Mouse (Mus musculus) common myeloid progenitor, adult 5-6 weeks (primary cell): ENCODE data around the gene March4. TPM values are rescaled to one million over a fixed set of nuclear protein-coding genes. Genes with fewer than 3 reads are reported as not detected.

Source experiments
- ATAC-seq: replicated peaks from 2 replicates; pipeline ENCODE4 v1.8.0; 2016; ENCODE audit warnings: low read depth, mild to moderate bottlenecking, moderate TSS enrichment, inconsistent platforms; ENCODE audit not compliant: poor library complexity, severe bottlenecking
- total RNA-seq: library from RNA; stranded (forward); fragments of 200-1000, 187-1606 nt; gene quantifications from 2 replicates; pipeline ENCODE4 v1.2.3, GENCODE M21; 2017

March4 gene
- total RNA-seq, 1 experiment from 2014 or later, result not detected

DNA sequence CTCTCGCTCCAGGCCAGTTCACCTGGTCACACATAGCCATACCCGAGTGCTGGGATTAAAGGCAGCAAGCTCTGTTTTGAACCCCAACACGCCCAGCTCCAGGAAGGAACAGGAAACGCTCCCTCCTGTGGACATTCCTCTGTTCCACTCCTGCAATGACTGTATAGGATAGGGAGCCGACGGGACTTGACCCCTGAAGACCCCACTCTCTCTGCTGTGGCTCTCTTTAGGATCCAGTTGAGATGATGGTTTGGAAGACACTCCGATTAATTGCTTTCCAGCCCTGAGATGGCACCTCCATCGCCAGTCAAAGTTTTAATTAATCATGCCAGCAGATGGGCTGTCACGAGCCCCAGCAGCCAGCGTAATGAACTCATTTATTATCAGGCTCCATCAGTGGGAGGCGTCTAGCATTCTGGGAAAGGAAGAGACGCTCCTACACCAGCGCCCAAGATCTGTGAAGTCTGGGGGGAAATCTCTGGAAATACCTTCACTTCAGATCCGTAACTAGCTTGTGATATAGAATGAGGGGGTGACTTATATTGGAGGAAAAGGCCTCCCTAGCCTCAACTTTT is 130.1 kb downstream of the March4 start:
- no peak for ATAC-seq

DNA sequence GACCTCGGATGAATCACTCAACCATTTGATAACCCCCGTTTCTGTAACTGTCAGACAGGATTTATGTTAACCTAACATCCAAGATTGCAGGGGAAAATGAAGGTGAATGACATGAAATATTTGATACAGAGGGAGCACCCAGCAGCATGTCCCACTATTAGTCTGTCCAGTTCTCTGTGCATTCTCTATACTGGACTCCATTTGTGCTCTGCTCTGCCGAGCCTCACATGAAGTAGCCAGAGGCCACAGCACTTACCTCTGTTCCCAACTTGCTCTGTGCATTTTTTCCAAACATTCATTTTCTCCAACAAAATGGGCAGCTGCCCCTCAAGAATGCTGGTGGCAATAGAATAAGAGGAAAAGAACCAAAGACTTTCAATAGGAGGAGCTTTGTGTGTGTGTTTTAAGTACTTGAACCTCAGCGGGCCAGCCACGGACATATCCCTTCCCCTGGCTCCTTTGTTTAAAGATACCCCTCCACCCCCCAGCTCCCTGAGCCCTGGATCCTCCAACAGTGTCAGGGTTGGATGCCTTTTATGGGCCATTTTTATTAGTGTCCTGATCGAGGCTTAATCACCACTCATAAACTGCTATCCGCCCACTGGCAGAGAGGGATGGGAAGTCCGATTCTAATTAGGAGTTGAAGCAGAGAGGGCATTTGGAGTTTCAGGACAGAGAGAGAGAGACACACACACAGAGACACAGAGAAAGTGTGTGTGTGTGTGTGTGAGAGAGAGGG is 135.2 kb downstream of the March4 start:
- no peak for ATAC-seq

DNA sequence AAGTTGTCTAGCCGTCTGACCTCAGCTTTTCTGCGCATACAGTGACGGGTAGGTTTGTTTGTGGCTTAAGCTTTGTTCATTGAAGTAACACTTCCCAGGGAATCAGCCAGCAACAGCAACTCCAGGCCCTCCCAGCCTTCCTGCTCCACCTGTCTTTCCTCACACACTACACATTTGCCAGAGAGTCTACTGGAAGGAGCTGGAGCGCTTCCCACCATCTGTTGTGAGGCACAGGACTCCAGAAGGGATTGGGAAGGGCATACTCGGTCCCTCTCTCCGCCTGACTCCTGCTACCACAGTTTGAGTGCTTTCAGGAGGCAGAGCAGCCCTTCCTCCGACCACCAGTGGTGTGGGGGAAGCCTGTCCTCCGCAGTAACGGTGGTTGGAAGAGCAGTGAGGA is 136.1 kb downstream of the March4 start:
- no peak for ATAC-seq

DNA sequence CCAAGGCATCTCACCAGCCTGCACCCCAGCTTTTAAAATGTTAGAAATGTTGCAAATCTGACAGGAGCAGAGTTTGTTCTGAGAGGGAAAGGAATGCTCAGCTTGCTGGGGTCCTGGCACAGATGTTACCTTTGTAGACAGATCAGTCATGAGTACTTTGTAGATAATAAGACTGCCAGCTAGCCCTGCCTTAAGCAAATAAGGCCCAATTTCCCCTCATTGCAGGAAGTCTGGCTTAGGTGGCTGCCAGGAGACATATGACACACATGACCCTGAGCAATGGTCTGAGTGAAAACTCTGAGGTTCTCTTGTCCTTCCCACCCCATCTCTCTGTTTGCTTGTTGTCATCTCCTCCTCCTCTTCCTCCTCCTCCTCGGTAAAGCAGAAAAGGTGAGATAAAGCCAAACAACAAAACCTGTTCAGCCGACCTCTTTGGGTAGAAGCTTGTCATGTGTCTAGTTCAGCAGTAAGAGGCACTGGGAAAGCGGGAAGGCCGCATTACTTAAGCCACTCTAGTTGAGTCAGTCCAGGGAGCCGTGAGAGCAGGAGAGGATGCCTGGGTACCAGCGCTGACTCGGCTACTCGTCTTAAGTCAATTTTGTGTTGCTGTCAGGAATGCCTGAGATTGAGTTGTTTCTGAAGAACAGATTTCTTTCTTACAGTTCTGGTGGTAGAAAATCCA is 136.9 kb downstream of the March4 start:
- ATAC-seq, result no peak

DNA sequence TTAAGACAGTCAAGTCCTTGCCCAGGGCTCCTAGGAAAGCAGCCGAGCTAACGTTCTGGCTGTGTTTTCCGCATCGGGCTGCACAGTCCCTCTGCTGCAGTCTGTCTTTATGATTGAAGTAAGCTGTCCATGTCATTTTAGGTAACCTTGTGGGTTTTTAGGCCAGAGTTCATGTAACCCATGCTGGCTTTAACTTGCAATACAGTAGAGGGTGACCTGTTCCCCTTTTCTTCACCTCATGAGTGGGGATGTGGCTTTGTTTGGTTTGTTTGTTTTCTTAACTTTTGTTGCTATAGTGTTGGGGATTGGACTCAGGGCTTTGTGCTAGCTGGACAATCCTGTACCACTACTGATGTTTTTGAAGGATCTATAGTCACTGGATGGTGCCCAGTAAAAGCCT is 146.3 kb downstream of the March4 start:
- no peak for ATAC-seq

DNA sequence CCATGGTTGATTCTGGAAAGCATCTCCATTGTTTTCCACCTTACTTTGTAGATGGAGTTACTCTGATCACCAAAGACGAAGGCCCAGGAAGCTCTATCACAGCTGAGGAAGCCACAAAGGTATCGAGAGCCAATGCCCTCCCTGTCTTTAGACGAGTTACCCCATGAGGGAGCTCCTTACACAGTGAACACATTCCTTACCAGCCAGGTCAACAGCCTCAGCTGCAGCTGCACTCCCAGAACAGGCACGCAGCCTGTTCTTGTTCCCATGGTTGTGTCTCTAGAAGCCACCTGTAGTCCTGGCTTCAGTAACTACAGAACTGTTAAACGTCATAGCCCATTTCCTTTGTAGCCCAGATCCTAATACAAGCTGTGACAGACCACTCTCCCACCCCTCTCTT is 153.1 kb downstream of the March4 start:
- ATAC-seq, result no peak

DNA sequence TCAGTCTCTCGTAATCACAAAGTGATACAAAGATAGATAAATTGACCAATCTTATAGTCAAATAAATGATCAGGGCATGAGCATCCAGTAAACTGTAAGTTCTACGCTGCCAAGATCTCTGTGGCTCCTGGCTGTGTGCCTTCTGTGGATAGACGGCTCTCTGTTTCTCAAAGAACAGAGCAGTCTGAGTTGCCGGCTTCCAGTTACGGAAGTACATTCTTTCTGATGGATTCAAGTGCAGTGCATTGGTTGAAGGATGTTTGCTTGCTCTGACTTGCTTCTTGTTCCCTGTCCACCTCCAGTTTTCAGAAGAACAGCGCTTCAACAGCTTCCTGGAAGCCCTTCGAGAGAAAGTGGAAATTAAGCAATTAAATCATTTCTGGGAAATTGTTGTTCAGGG is 153.7 kb downstream of the March4 start:
- ATAC-seq, result no peak

DNA sequence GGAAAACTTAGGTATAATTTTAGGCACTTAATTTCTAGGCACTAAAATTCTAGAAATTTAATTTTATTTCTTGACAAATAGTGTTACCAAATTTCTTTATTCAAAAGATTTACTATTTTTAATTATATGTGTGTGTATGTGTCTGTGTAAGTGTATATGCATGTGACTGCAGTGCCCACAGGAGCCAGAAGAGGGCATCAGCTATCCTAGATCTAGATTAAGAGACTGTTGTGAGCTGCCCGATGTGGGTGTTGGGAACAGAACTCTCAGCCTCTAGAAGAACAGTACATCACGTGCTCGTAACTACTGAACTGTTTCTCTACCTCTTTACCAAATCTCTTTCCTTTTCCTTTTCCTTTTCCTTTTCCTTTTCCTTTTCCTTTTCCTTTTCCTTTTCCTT is 156.2 kb downstream of the March4 start:
- ATAC-seq, result no peak

DNA sequence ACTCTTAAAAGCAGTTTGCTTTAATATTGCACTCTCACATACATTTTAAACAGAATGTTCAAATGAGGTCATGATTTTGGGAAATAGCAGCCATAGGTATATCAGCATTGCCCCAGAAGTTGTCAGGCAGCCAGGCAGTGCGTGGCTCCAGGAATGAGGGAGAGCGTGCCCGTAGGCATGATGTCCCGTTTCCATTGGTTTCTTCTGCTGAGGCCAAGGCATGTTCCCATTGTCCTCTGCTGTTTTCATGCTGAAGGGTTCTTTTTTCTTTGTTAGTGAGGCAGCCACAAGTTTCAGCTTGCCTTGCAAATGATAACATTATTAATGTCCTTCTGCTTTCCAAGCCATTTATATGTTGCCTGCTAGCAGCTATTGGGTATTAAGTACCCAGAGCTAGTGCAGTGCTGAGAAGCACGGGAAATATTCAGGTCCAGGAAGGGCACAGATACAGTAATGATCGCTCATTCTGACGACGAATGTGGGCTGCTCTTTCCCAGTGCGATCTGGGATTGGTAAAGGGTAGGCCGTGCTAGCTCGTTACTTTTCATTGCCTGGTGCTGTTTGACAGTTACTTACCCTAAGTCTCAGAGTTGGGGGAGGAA is 156.9 kb downstream of the March4 start:
- no peak for ATAC-seq

DNA sequence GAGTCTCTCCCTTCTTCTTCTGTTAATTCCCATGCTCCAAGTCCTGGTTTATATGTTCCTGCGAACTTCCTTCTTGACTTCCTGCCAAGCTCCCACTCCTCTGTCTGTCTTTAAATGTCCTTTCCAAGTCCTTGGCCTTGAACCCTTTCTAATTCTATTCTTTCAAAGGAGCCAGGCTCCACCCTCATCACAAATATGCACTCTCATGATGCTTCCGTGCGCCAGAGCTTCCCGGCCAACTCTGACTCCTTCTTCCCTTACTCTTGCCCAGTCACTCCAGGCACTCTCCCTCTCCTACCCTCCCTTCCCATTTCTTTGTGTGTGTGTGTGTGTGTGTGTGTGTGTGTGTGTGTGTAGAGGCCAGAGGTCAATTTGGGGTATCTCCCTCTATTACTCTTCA is 158.6 kb downstream of the March4 start:
- ATAC-seq, result no peak

Other genes with a start within 250 kb of the March4 start
- gene Xrcc5, start 229.5 kb downstream of the March4 start, total RNA-seq, result 34.4 and 34.7 TPM in 2 replicates
- 26.6 and 31.6 TPM in 2 replicates for gene Smarcal1, start 46.3 kb upstream of the March4 start, total RNA-seq
- gene Ankar, start 163.6 kb upstream of the March4 start, total RNA-seq, result not detected in 2 replicates
- 815 and 859 TPM in 2 replicates for gene Rpl37a, start 174.4 kb upstream of the March4 start, total RNA-seq